Mouse (Mus musculus) brain, embryonic 14.5 days (tissue): ENCODE data around the gene Cpt1b.

Experiments used
- CTCF ChIP-seq: fragments of 200-500 bp; IDR thresholded peaks from 2 replicates; pipeline ENCODE4 v1.5.1; 2012; ENCODE audit warnings: inconsistent platforms, mild to moderate bottlenecking, moderate library complexity, borderline replicate concordance; ENCODE audit not compliant: insufficient read depth, insufficient read length; ENCODE audit errors: extremely low read depth
- POLR2A ChIP-seq: fragments of 200-500 bp; IDR thresholded peaks from 2 replicates; pipeline ENCODE4 v1.6.1; 2012; ENCODE audit warnings: mild to moderate bottlenecking, inconsistent platforms, borderline replicate concordance; ENCODE audit not compliant: poor library complexity, insufficient read depth, insufficient read length, severe bottlenecking; ENCODE audit errors: extremely low read depth

DNA sequence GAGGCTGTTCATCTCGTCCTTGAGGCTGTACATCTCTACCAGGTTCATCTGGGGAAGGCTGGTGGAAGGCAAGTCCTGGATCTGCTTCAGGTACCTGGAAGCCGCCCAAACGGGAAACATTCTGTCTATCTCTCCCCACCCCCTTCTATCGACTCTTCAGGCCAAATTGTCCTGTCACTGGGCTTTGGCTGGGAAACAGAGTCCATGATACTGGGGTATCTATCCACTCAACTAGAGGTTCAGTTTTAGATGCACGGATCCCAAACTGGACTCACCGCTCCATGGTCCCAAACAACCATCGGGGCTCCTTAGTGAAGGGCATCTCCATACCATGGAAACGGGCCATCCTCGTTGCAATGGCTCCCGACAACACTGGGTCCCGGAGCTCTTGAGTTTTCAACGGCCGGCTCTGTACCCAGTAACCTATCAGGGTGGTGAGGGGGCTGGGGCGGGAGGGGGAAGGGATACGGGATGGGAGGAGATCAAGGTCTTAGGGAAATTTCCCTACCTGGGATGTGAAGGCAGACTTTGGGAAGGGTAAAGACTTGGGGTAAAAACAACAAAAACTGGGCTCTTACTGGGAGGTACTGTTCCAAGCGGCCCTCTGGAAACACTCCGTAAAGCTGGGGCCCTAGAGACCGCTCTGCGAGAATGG, 2.6 kb upstream of the Cpt1b start:
- TF ChIP-seq POLR2A (no peak), CTCF (no peak)
